Mouse (Mus musculus) R1 (cell line): ENCODE results near the gene Tnr.
"Not testable (repeated sequence)": the region's sequence is repeated elsewhere in the genome, so short reads cannot be mapped to it uniquely, and the experiment has no call there.

Experiments
- DNase-seq: peaks from one replicate; pipeline ENCODE4 v3.0.0-alpha.2; 2018; ENCODE audit warnings: low read depth, low spot score

Gene Tnr

GRCm38 (mm10) chr1:159938449-159938848, 414.9 kb downstream of the Tnr start:
- DNase-seq = no peak

- no peak for DNase-seq
Observed at GRCm38 (mm10) chr1:159939335-159939734, 415.8 kb downstream of the Tnr start.

- DNase-seq = no peak
Observed at GRCm38 (mm10) chr1:159953526-159953925, 430.0 kb downstream of the Tnr start.

- DNase-seq = no peak
Observed at GRCm38 (mm10) chr1:159963351-159963750, 439.8 kb downstream of the Tnr start.

GRCm38 (mm10) chr1:159966286-159966685, 442.7 kb downstream of the Tnr start:
- not testable (repeated sequence) for DNase-seq

- no peak for DNase-seq
Observed at GRCm38 (mm10) chr1:159968395-159968794, 444.8 kb downstream of the Tnr start.

- no peak for DNase-seq
Observed at GRCm38 (mm10) chr1:159977786-159978185, 454.2 kb downstream of the Tnr start.

- no peak for DNase-seq
Observed at GRCm38 (mm10) chr1:159979096-159979495, 455.5 kb downstream of the Tnr start.

GRCm38 (mm10) chr1:159980355-159980754, 456.8 kb downstream of the Tnr start:
- no peak for DNase-seq
